Mouse (Mus musculus): Measurements from ENCODE around the gene Mex3b.

- TF ChIP-seq GATA1 (IDR thresholded peaks at IDR 0.05; ENCODE audit: low read length): no peak
- no peak for TF ChIP-seq TAL1 (IDR thresholded peaks at IDR 0.05; ENCODE audit: low read length)
These were observed 2.4 kb downstream of the Mex3b start for GRCm38 (mm10) chr7:82869231-82870147.
